10 mouse cellular contexts compared by ENCODE assay signal in the genomic region with DNA sequence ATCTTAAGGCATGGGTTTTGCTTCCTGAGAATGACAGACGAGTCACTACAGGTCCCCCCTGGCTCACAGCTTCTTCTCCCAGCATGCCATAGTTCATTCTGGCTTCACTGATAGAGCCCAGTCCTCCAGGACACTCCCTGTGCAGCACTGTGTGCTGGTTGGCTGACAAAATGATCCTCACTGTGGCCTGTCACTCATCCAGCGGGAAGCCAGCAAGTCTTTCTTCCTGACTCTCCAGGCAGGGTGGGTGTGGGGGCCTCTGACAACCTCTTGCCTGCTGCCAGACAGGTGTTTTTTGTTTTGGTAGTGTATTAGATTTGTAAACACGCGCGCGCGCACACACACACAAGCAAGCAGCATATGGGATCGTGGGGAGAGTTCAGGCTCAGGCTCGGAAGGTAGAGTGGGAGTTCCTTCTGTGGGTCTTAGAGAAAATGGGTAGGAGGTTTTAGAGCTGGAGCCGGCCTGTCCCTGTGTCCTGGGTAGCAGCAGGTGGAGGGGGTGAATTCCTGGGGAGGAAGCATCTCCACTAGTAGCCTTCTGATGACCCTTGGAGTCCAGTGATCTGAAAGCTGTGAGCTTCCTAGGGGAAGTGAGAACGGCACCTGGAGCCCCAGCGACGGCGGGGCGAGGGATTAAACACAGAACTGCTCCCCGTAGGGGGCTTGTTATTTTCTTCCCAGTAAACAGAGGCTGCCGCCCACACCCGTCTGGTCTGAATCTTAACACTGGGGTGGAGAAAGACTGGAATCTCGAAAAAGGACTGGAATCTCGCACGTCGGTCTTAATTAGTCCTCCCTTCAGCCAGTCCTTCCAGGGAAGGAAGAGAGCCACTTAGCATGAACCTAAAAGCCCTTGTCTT. TPM values are rescaled to one million over a fixed set of nuclear protein-coding genes. Genes with fewer than 3 reads are reported as not detected.
DNase-seq lines count a peak whose midpoint lies in the region; ATAC-seq and TF ChIP-seq lines count a peak whose summit lies in the region.
"Had no signal": no experiment of that assay in that cellular context is flagged by ENCODE, and none has a peak within 500 bp of the region (broad histone marks: within the 10 kb centered on the region; RNA-seq: fewer than 3 reads in every experiment).

No protein-coding gene starts in this region.

- ATAC-seq in kidney, embryonic 15.5 days (replicated peaks; ENCODE audit: low FRiP score): no peak
- peak; percentile 12; the same call in 1 of the 2 replicates for ATAC-seq in intestine, postnatal 0 days

- H3K4me3 ChIP-seq in kidney, embryonic 15.5 days (replicated peaks): no peak overlapping the region
- H3K4me3 ChIP-seq in kidney, adult 2 months (ENCODE audit: insufficient read depth, low read depth, low read length): no peak overlapping the region
- peak overlapping the region; percentile 60 for H3K4me3 ChIP-seq in E14TG2a.4 (replicated peaks; ENCODE audit: low read length)
- H3K4me3 ChIP-seq in brown adipose tissue, adult 24 weeks (ENCODE audit: insufficient read depth, low read depth, low read length): no peak overlapping the region
- no peak overlapping the region for H3K4me3 ChIP-seq in intestine, postnatal 0 days (ENCODE audit: low read depth, low read length)

- H3K27me3 ChIP-seq in kidney, embryonic 15.5 days: no peaks in the 10 kb centered on the region
- no peaks in the 10 kb centered on the region for H3K27me3 ChIP-seq in kidney, adult 2 months (replicated peaks; ENCODE audit: control insufficient read depth, insufficient read depth, low read length)
- no peaks in the 10 kb centered on the region for H3K27me3 ChIP-seq in E14TG2a.4 (ENCODE audit: insufficient read depth, low read length)
- H3K27me3 ChIP-seq in intestine, postnatal 0 days (replicated peaks; ENCODE audit: control insufficient read depth, insufficient read depth, low read length): no peaks in the 10 kb centered on the region

- no peaks in the 10 kb centered on the region for H3K36me3 ChIP-seq in kidney, embryonic 15.5 days
- no peaks in the 10 kb centered on the region for H3K36me3 ChIP-seq in kidney, adult 2 months (ENCODE audit: control insufficient read depth, insufficient read depth, low read length)
- H3K36me3 ChIP-seq in E14TG2a.4 (ENCODE audit: insufficient read depth, low read length): no peaks in the 10 kb centered on the region
- H3K36me3 ChIP-seq in intestine, postnatal 0 days (ENCODE audit: control insufficient read depth, insufficient read depth): no peaks in the 10 kb centered on the region

- WGBS in kidney, embryonic 15.5 days: 23% methylated on average over 22 of the region's 22 CpGs
- 69% methylated on average over 22 of the region's 22 CpGs for WGBS in kidney, adult 2 months
- 19% methylated on average over 22 of the region's 22 CpGs for WGBS in intestine, postnatal 0 days

- H3K27ac ChIP-seq in kidney, embryonic 15.5 days: peak overlapping the region; percentile 60; the same call in 1 of the 2 replicates
- no peak overlapping the region for H3K27ac ChIP-seq in kidney, adult 2 months (ENCODE audit: insufficient read depth, low read depth, low read length)
- H3K27ac ChIP-seq in brown adipose tissue, adult 24 weeks (replicated peaks; ENCODE audit: low read depth, low read length): peak overlapping the region; percentile 39
- peak overlapping the region; percentile 95 for H3K27ac ChIP-seq in intestine, postnatal 0 days (ENCODE audit: low read depth, low read length)
- H3K27ac ChIP-seq: macrophage had no signal

- H3K9ac ChIP-seq in kidney, embryonic 15.5 days: no peak overlapping the region
- 0 out of 2 replicates have a peak overlapping the region, but pooled peaks have one; percentile 1 for H3K9ac ChIP-seq in intestine, postnatal 0 days (ENCODE audit: low read depth, low read length)

- peak overlapping the region; percentile 31; the same call in 1 of the 2 replicates for H3K4me2 ChIP-seq in kidney, embryonic 15.5 days
- H3K4me2 ChIP-seq in intestine, postnatal 0 days (replicated peaks; ENCODE audit: low read depth): peak overlapping the region; percentile 37; the same call in 1 of the 2 replicates

- TF ChIP-seq POLR2A in kidney, adult 2 months (IDR thresholded peaks at IDR 0.05; ENCODE audit: low read depth, low read length): no peak

- H3K4me1 ChIP-seq in kidney, embryonic 15.5 days: peaks cover 66% of the 10 kb centered on the region
- H3K4me1 ChIP-seq in kidney, adult 2 months (ENCODE audit: control insufficient read depth, insufficient read depth, low read length): peaks cover 29% of the 10 kb centered on the region
- peaks cover 86% of the 10 kb centered on the region for H3K4me1 ChIP-seq in E14TG2a.4 (replicated peaks; ENCODE audit: low read depth, low read length)
- H3K4me1 ChIP-seq in brown adipose tissue, adult 24 weeks (ENCODE audit: control insufficient read depth, insufficient read depth, insufficient read length, low read length): peaks cover 33% of the 10 kb centered on the region
- H3K4me1 ChIP-seq in intestine, postnatal 0 days (replicated peaks; ENCODE audit: control insufficient read depth, insufficient read depth, low read length): peaks cover 25% of the 10 kb centered on the region

- H3K9me3 ChIP-seq in kidney, embryonic 15.5 days (replicated peaks): no peaks in the 10 kb centered on the region
- H3K9me3 ChIP-seq in E14TG2a.4 (ENCODE audit: low read length): no peaks in the 10 kb centered on the region
- H3K9me3 ChIP-seq in intestine, postnatal 0 days (ENCODE audit: control insufficient read depth): no peaks in the 10 kb centered on the region

- DNase-seq in kidney, adult 2 months: no peak
- no peak for DNase-seq in gastrocnemius, postnatal 4 days (ENCODE audit: low spot score in 2 of 2)
- no peak for DNase-seq in left cerebral cortex, adult 9 months (ENCODE audit: low spot score in 2 of 2)
- no peak for DNase-seq in kidney, adult 11 months
- DNase-seq: kidney, adult 8-10 months had no signal

- TF ChIP-seq CTCF in kidney, adult 2 months (conservative IDR thresholded peaks at IDR 0.05; ENCODE audit: insufficient read depth, insufficient read length, low read depth, low read length): no peak
- no peak for TF ChIP-seq CTCF in E14TG2a.4 (conservative IDR thresholded peaks at IDR 0.05; ENCODE audit: low read length)
- TF ChIP-seq CTCF in intestine, postnatal 0 days (IDR thresholded peaks at IDR 0.05; ENCODE audit: low read depth): no peak

RNA-seq across cellular contexts. Expression of a gene that starts 10.0 kb away (rescaled TPM):
- 12.6 and 15.3 TPM in 2 replicates for polyA plus RNA-seq in kidney, embryonic 15.5 days (2015; fragmentation: Nextera tagmentation; extraction: Ambion mirVana)
- 31.5 and 35.5 TPM in 2 replicates for polyA plus RNA-seq in kidney, adult 2 months (2012; rRNA removed)
- polyA plus RNA-seq in brown adipose tissue, adult 24 weeks (2012; ENCODE audit: insufficient read depth, insufficient read length, missing spikeins): 12.5 and 27.9 TPM in 2 replicates
- polyA plus RNA-seq in intestine, postnatal 0 days (2015; fragmentation: Nextera tagmentation; extraction: Ambion mirVana): 64.3 and 76.1 TPM in 2 replicates
- 10 to 100 TPM; 16.1 to 17.0 TPM for total RNA-seq in gastrocnemius, postnatal 4 days (2021)

RNA-seq across cellular contexts. Expression of a gene that starts 13.2 kb away (rescaled TPM):
- polyA plus RNA-seq in kidney, embryonic 15.5 days (2015; fragmentation: Nextera tagmentation; extraction: Ambion mirVana): 0.23 TPM in 1 of 2 replicates, not detected in the other
- polyA plus RNA-seq in kidney, adult 2 months (2012; rRNA removed): 0.91 and 1.1 TPM in 2 replicates
- not detected in 2 replicates for polyA plus RNA-seq in brown adipose tissue, adult 24 weeks (2012; ENCODE audit: insufficient read depth, insufficient read length, missing spikeins)
- 0.17 and 0.67 TPM in 2 replicates for polyA plus RNA-seq in intestine, postnatal 0 days (2015; fragmentation: Nextera tagmentation; extraction: Ambion mirVana)
- total RNA-seq in gastrocnemius, postnatal 4 days (2021): under 1 TPM; 0.31 to 0.32 TPM
- polyA plus RNA-seq: macrophage had no signal

RNA-seq across cellular contexts. Expression of a gene that starts 39.2 kb away (rescaled TPM):
- not detected in 2 replicates for polyA plus RNA-seq in kidney, embryonic 15.5 days (2015; fragmentation: Nextera tagmentation; extraction: Ambion mirVana)
- 0.08 TPM in 1 of 2 replicates, not detected in the other for polyA plus RNA-seq in kidney, adult 2 months (2012; rRNA removed)
- polyA plus RNA-seq in brown adipose tissue, adult 24 weeks (2012; ENCODE audit: insufficient read depth, insufficient read length, missing spikeins): not detected in 2 replicates
- polyA plus RNA-seq in intestine, postnatal 0 days (2015; fragmentation: Nextera tagmentation; extraction: Ambion mirVana): not detected in 2 replicates
- total RNA-seq in gastrocnemius, postnatal 4 days (2021): not detected
- polyA plus RNA-seq: macrophage had no signal

RNA-seq across cellular contexts. Expression of a gene that starts 52.7 kb away (rescaled TPM):
- 27.2 and 27.7 TPM in 2 replicates for polyA plus RNA-seq in kidney, embryonic 15.5 days (2015; fragmentation: Nextera tagmentation; extraction: Ambion mirVana)
- 3.0 and 4.0 TPM in 2 replicates for polyA plus RNA-seq in kidney, adult 2 months (2012; rRNA removed)
- polyA plus RNA-seq in brown adipose tissue, adult 24 weeks (2012; ENCODE audit: insufficient read depth, insufficient read length, missing spikeins): 3.9 and 4.8 TPM in 2 replicates
- polyA plus RNA-seq in intestine, postnatal 0 days (2015; fragmentation: Nextera tagmentation; extraction: Ambion mirVana): 15.6 and 19.3 TPM in 2 replicates
- total RNA-seq in gastrocnemius, postnatal 4 days (2021): 10 to 100 TPM; 13.0 to 15.6 TPM
